Mouse (Mus musculus): ENCODE measurements around the gene Mecom.

GRCm38 (mm10) chr3:30076522-30076921, 471.3 kb downstream of the Mecom start:
- TF ChIP-seq CTCF (IDR thresholded peaks at IDR 0.05; ENCODE audit: control insufficient read depth, insufficient read depth, insufficient replicate concordance, low read depth, low read length) (no peak), POLR2A (IDR thresholded peaks at IDR 0.05; ENCODE audit: control insufficient read depth, low read depth, low read length) (no peak)
